Mouse (Mus musculus) mesoderm, embryonic 11.5 days (tissue): Measurements from ENCODE around the gene Gm5617.
A peak's percentile ranks its signal among the peaks of the same experiment; 100 is the strongest.
"Not testable (repeated sequence)": the region's sequence is repeated elsewhere in the genome, so short reads cannot be mapped to it uniquely, and the experiment has no call there.

ENCODE experiments used
- DNase-seq: peaks from one replicate; pipeline ENCODE4 v3.0.0-alpha.2; 2012; ENCODE audit warnings: low read depth, low spot score

The Gm5617 gene

DNA sequence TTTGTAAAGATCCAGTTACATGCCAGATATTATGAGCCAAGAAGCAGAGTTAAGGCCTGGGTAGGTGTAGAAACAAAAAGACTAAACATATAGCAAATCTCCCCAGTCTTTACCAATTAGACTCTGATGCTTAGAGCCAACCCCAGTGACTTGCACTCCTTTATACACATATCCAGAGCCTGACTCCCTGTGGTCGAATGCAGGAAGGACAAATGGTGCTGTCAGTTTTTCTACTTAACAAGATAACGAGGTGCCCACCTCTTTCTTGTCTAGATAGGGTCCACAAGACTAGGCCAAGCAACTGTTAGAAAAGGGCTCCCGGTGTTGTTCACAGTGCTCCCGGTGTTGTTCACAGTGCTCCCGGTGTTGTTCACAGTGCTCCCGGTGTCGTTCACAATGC lies 6.0 kb downstream of the Gm5617 start:
- no peak for DNase-seq

DNA sequence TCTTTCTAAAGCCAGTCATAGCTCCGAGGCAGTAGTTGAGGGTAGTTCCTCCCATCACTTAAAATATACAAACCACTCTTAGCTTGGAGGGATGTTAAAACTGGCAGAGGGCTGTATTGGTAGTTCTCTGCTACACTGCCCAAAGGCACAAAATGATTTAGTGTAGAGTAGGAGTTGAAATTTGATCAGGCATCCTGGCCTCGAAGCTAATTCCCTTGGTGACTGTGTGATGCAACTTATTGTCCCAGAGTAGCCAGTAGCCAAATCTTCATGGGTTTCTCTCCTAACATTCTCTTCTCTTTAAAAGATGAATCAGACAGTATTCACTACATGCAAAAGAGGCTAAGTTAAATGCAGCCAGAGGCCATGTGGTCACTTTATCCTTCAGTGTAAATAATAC lies 7.8 kb downstream of the Gm5617 start:
- no peak for DNase-seq

DNA sequence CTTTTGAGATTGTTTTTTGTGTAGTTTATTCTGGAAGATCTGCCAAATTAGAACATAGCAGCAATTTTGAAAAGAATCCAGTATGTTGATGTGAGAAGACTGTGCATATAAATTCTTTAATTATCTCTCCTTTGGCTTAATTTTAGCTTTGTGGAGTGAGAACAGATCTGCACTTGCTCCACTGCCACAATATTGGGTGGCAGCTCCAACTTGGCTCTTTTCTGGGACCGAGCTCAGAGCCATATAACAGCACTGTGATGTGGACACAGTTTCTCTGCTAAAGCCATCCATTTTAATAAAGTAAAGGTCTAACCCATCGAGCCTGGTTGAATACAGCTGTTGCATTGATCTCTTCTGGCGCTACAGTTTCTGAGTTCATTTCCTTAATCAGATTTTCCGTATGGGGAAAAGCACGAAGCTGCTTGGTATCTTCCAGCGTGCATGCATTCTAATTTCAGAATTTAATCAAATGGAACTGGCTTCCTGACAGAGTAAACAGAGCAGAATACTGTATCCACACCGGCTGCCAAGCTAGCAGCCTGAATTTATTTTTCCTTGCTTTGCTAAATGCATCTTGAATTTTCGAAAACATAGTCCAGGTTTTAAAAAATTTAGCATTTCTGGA lies 9.6 kb downstream of the Gm5617 start:
- no peak for DNase-seq

DNA sequence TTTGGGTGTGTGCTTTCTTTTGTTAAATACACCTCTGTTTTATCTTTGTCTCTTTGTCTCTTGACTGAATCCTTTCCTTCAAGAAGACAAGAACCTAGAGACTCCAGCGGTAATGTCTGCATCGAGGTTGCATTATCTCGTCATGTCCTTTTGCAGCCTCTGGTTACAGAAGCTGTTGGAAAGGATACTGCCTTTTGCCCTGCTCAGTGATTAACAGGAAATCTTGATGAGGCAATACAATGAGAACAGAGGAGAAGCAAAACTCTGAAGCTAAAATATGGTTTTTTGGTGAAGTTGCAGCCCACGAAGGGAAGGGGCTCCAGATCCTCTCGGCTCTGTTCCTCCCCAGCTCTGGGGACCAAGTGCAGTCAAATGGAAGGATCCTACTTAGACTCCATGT lies 14.9 kb downstream of the Gm5617 start:
- no peak for DNase-seq

DNA sequence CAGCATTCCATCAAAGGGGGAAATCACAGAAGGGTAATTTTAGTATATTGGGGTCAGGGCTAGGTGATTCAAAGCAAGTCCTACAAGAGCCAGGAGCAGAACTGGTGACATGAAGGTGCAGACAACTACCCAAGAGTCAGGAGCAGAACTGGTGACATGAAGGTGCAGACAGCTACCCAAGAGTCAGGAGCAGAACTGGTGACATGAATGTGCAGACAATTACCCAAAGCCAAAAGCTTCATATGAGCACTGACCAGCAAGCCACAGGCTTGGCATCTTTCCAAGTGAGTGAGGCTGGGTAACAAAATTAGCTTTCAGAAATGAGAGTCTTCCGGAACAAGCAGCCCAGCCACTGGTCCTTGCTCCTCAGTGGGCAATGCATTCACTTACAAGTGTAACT lies 20.1 kb downstream of the Gm5617 start:
- DNase-seq, result no peak

DNA sequence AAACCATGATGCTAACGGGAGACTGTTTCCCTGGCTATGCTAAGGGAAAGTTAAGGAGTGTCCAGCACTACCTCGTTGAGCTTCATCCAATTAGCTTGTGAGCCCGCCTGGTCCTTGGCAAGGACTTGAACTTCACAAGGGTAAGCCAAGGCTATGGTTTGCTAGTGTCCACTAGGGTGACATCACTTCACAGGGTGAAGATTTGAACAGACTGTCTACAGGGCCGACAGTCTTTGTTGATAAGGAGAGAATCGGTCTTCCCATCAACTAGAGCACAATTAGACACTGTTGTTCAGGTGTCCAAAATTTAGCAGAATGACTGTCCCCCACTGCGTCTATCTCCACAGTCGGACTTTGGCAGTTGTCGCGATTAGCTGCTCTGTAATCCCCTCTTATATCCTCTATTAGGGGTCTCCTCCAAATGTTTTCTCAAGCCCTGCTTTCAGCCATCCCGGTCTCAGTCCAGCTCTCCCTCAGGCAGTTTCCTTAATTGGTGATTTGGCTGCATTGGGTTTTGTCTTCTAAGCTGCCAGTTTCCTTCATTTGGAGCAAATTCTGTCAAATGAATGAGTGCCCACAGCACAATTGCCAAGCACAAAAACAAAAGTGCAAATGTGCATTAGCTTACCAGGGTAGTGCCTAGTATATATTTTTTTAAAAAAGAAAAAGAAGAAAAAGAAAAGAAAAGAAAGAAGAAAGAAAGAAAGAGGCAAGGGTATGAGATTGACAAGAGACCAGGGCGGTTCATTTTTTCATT lies 21.6 kb downstream of the Gm5617 start:
- no peak for DNase-seq

DNA sequence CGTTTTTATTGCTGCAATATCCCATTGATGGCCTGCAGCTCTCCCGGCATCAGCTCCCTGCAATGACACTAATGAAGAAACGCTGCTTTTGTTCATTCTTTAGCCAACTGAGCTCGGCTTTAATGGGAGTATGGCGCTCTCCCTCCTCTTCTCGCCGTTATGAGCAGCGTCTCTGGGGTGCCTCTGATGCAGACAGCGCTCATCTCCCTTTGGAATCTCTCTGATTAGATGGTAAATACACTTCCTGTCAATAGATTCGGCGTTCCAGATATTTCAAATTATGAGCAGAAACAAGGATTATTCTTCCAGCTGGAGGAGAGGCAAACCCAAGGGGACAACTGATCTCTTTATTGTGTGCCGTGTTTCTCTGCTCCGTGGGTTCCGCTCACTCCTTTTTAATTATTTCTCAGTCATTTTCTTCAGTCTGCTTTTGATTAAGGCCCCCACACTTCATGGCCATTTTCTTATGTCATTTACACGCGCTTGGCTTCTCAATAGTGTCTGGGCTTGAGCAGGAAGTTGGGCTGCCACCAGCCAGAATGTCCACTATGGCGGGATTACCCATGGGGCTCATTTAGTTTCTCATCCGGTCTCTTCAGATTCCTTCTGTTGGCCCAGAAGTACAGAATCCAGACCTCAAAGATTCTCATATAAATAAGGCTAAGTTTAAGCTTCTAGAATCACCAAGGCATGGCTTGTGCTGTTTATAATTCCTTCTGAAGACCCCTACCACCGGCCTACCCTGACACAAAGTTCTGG lies 22.3 kb downstream of the Gm5617 start:
- DNase-seq, result no peak

DNA sequence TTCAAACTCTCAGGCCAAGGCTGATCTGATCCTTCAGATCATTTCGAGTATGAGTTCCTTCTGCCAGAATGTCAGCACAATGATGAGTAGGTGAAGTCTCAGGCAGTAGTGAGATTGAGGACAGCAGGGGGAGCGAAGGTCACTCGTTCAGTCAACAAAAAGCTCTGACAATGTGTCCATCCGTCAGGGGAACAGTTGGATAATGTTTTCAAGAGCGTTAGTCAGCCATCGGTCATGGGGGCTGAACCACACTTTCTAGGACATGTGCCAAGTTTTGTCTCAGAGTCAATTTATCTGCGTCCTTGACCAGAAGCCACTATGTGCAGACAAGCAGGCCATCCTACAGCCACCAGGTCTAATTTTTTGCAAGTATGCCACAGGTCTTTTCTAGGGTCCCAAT lies 25.2 kb downstream of the Gm5617 start:
- not testable (repeated sequence) for DNase-seq

DNA sequence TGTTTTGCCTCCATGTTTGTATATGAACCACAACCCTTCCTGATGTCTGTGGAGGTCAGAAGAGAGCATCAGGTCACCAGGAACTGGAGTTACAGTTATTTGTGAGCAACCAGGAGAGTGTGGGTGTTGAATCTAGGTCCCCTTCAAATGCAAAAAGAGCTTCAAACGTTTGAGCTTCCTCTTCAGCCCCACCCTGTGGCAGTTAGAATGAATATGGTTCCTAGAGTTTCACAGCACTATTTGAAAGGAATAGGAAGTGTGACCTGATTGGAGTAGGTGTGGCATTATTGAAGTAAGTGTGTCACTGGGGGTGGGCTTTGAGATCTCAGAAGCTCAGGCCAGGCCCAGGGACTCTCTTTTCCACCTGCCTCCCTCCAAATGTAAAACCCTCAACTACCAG lies 30.3 kb downstream of the Gm5617 start:
- DNase-seq, result no peak

DNA sequence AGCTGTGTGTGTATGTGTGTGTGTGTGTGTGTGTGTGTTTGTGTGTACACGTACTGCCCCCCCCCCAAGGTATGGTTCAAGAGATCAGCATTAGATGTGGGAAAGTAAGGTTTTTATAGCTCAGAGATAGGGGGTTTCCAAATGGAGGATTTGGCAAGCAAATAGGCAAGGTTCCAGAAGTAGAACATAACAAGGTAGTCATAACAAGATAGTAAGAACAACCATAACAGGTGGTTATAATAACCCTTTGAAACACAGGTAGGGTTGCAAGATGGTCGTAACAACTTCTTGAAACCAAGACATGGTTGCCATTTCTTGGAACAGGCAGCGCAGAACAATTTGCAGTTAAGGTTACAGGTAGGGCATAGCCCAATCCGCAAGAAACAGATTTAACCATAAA lies 31.3 kb downstream of the Gm5617 start:
- DNase-seq, result no peak

DNA sequence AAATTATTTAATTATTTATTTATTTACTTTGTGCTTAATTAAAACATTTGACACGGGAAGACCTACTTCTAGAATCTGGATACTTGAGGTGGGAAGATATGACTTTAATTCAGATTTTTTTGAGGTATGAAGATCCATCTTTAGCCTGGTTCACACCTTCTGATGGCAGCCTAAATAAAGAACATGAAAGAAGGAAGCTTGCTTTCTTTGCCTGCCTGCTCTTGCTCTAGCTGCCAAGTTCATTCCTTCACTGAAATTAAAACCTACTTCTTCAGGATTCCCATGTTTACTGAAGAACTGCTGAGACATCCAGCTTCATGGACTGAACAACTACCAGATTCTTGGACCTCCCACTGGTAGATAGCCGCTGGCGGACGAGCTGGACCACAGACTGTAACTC lies 36.1 kb downstream of the Gm5617 start:
- no peak for DNase-seq

DNA sequence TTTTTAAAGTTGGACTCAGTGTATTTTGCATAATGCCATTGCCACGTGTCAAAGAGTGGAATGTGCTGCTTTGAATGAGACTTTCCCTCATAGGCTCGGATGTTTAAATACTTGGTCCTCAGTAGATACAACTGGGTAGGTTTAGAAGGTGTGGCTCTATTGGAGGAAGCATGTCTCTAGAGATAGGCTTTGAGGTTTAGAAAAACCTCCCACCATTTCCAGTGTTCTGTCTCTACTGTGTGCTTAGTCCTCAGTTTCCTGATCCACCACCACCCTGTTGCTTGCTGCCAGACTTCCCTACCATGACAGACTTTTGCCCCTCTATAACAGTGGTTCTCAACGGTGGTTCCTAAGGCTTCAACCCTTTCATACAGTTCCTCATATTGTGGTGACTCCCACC lies 37.0 kb downstream of the Gm5617 start:
- DNase-seq, result no peak

DNA sequence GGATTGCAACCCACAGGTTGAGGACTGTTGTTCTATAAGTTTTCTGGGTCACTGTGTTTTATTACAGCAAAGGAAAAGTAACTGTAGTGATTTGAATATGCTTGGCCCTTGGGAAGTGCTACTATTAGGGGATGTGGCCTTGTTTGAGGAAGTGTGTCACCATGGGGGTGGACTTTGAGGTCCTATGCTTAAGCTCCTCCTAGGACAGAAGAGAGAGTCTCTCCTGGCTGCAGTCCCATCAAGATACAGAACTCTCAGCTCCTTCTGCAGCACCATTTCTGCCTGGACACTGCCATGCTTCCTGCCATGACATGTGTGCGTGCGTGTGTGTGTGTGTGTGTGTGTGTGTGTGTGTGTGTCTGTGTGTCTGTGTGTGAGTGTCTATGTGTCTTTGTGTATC lies 37.5 kb downstream of the Gm5617 start:
- no peak for DNase-seq

DNA sequence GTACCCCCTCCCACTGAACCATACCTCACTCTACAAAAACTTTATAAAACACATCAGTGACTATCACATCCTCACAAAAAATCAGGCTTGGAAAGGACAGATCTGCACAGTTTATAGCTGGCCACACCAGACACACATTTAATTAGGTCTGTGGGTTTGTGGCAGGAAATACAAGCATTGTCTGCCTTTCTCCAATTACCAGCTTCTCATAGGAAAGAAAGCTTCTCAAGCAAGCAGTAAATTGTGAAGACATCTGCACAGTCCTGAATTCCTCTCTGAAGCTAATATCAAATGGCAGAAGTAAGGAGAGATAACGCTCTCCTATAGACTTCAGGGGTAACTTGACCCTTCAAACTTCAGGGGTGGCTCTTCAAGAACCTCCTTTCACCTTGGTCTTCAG lies 41.2 kb downstream of the Gm5617 start:
- no peak for DNase-seq

DNA sequence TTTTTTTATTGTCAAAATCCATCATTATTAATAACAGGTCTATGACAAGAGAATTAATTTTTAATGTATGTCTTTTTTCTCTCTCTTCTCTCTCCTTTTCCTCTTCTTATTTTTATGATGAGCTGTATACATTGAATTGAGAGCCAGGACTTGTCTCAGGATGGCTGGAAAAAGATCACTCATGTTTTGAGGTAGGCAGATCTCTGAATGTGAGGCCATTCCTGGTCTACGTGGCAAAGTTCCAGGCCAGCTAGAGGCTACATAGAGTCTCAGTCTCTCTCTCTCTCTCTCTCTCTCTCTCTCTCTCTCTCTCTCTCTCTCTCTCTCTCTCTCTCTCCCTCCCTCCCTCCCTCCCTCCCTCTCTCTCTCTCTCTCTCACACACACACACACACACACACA lies 42.4 kb downstream of the Gm5617 start:
- not testable (repeated sequence) for DNase-seq

DNA sequence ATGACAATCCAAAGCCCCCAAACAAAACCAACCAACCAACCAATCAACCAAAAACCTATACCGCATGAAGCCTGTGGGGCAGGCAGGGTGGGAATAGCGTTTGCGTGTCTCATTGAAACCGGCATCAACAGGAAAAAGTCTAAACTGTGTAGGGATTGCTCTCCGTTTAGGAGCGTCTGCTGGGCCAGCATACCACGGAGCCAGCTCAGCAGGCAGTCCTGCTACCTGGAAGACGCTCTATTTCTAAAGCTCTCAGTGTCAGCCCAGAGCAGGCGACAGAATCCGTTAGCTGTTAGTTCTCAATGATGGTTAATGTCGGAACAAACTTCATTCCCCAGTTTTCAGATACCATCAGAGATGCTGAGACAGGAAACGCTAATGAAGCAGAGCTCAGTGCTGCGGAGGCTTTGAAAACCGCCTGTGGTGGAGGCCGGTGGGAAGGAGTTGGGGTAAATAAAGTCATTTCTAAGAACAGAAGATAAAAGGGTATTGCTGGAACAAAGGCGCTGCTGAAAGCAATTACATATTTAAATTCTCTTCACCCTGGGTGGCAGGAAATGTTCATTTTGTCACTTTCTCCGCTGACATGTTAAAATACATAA lies 42.9 kb downstream of the Gm5617 start:
- peak; percentile 18 for DNase-seq

DNA sequence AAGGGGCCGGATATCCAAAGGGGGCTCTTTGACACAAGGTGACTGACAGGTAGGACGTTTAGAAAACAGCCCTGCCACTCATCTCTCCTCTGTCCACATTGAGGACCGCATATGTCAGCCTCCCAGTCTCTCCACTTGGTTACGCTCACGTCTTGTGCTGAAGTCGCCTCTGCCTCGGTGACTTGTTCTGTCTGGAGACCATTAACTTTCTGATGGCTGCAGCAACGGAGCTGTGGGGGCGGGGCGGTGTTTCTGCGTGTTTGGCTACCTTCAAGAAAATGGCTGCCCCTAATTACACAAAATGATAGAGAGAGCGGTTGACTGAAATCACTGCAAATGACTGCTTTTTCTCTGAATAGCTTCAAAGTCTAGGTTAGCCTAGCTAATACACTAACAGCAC lies 43.4 kb downstream of the Gm5617 start:
- DNase-seq, result peak; percentile 16
